ENCODE assay signal across 12 mouse cellular contexts in the genomic region with DNA sequence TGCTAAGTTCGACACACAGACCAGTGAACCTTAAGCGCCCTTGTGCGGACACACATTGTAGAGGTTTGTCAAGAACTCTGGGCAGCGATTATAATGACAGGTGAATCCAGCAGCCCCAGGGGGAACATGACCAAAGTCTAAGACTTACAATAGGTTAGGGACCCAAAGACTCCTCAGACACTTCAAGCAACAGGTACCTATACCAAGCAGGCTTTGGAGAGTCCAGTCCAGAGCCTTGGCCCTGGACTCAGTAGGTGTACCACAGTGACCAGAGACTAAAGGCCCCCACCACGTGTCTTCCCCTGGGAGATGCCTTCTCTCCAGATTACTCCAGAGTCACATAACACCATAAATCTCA. TPM values are rescaled to one million over a fixed set of nuclear protein-coding genes. Genes with fewer than 3 reads are reported as not detected.
A peak's percentile ranks its signal among the peaks of the same experiment; 100 is the strongest.
DNase-seq lines count a peak whose midpoint lies in the region; ATAC-seq and TF ChIP-seq lines count a peak whose summit lies in the region.
"Had no signal": no experiment of that assay in that cellular context is flagged by ENCODE, and none has a peak within 500 bp of the region (broad histone marks: within the 10 kb centered on the region; RNA-seq: fewer than 3 reads in every experiment).

No protein-coding gene starts in this region.

- no peaks in the 10 kb centered on the region for H3K27me3 ChIP-seq in forebrain, embryonic 12.5 days
- no peaks in the 10 kb centered on the region for H3K27me3 ChIP-seq in neural tube, embryonic 11.5 days (ENCODE audit: control insufficient read depth, insufficient read depth, low read length)

- H3K9me3 ChIP-seq in forebrain, embryonic 12.5 days: no peaks in the 10 kb centered on the region
- H3K9me3 ChIP-seq in neural tube, embryonic 11.5 days (ENCODE audit: control insufficient read depth, low read length): no peaks in the 10 kb centered on the region

- ATAC-seq in forebrain, embryonic 12.5 days (ENCODE audit: low FRiP score): no peak
- no peak for ATAC-seq in neural tube, embryonic 11.5 days (ENCODE audit: insufficient read depth, low FRiP score, low TSS enrichment)
- no peak for ATAC-seq in erythroid progenitor cell, adult 5-6 weeks (replicated peaks; ENCODE audit: low FRiP score, poor library complexity, severe bottlenecking)

- H3K9ac ChIP-seq in forebrain, embryonic 12.5 days: peak overlapping the region; percentile 87
- H3K9ac ChIP-seq in neural tube, embryonic 11.5 days (ENCODE audit: low read length): 0 out of 2 replicates have a peak overlapping the region, but pooled peaks have one; percentile 37

- H3K4me2 ChIP-seq in forebrain, embryonic 12.5 days: peak overlapping the region; percentile 92
- peak overlapping the region; percentile 97 for H3K4me2 ChIP-seq in neural tube, embryonic 11.5 days (ENCODE audit: low read depth)

- no peak for TF ChIP-seq CTCF in layer of hippocampus, adult 2 months (conservative IDR thresholded peaks at IDR 0.05)
- TF ChIP-seq CTCF in gastrocnemius, adult 2 months (IDR thresholded peaks at IDR 0.05): no peak

- H3K36me3 ChIP-seq in forebrain, embryonic 12.5 days (replicated peaks): no peaks in the 10 kb centered on the region
- H3K36me3 ChIP-seq in neural tube, embryonic 11.5 days (ENCODE audit: control insufficient read depth, insufficient read depth, low read length): no peaks in the 10 kb centered on the region

- H3K4me3 ChIP-seq in layer of hippocampus, adult 2 months: no peak overlapping the region
- peak overlapping the region; percentile 40; the same call in 1 of the 2 replicates for H3K4me3 ChIP-seq in forebrain, embryonic 12.5 days (replicated peaks)
- H3K4me3 ChIP-seq in neural tube, embryonic 11.5 days (ENCODE audit: low read depth, low read length): peak overlapping the region; percentile 38; the same call in 1 of the 2 replicates
- H3K4me3 ChIP-seq in gastrocnemius, adult 2 months: no peak overlapping the region

- peak overlapping the region; percentile 98; the same call in 1 of the 2 replicates for H3K27ac ChIP-seq in layer of hippocampus, adult 2 months
- no peak overlapping the region for H3K27ac ChIP-seq in forebrain, embryonic 12.5 days
- no peak overlapping the region; the same call in none of the 2 replicates for H3K27ac ChIP-seq in neural tube, embryonic 11.5 days (ENCODE audit: low read depth, low read length)
- H3K27ac ChIP-seq in gastrocnemius, adult 2 months: no peak overlapping the region

- H3K4me1 ChIP-seq in forebrain, embryonic 12.5 days: peaks cover 66% of the 10 kb centered on the region
- H3K4me1 ChIP-seq in neural tube, embryonic 11.5 days (ENCODE audit: control insufficient read depth, insufficient read depth, low read length): peaks cover 32% of the 10 kb centered on the region

- DNase-seq in layer of hippocampus, adult 2 months (ENCODE audit: low spot score in 2 of 2): no peak
- no peak for DNase-seq in layer of hippocampus, adult 9-10 months (ENCODE audit: low spot score)
- peak; percentile 75 for DNase-seq in kidney, adult 9 months
- DNase-seq in neural tube, embryonic 11.5 days (ENCODE audit: low spot score): no peak
- no peak for DNase-seq in gastrocnemius, adult 2 months
- no peak for DNase-seq in left cerebral cortex, postnatal 25 days (ENCODE audit: low spot score in 2 of 2)

- intact Hi-C loops in gastrocnemius, adult 2 months (cut with DNase I): no loop called here
- intact Hi-C loops in left cerebral cortex, postnatal 25 days (cut with DNase I): no loop called here

- WGBS in forebrain, embryonic 12.5 days: 20% methylated on average over 5 of the region's 5 CpGs
- 38% methylated on average over 5 of the region's 5 CpGs for WGBS in neural tube, embryonic 11.5 days

RNA-seq across cellular contexts. Expression of a gene that starts 5.0 kb away (rescaled TPM):
- 1 to 10 TPM; 4.2 to 4.3 TPM for total RNA-seq in layer of hippocampus, adult 2 months (2021)
- 20.9 and 22.0 TPM in 2 replicates for polyA plus RNA-seq in forebrain, embryonic 12.5 days (2016; fragmentation: Nextera tagmentation; extraction: Ambion mirVana)
- polyA plus RNA-seq in neural tube, embryonic 11.5 days (2014; fragmentation: Nextera tagmentation; extraction: Ambion mirVana): 6.9 and 7.6 TPM in 2 replicates
- under 1 TPM; 0.20 to 0.59 TPM for total RNA-seq in gastrocnemius, adult 2 months (2021)
- total RNA-seq in left cerebral cortex, postnatal 25 days (2021): 1 to 10 TPM; 1.7 to 2.8 TPM
- not detected in 2 replicates for total RNA-seq in erythroid progenitor cell, adult 5-6 weeks (2015; ENCODE audit: low replicate concordance)
- not detected in 2 replicates for total RNA-seq in erythroid progenitor cell, adult 5-6 weeks (2017; ENCODE audit: low replicate concordance)
- total RNA-seq: hematopoietic stem cell, adult 5-6 weeks had no signal

RNA-seq across cellular contexts. Expression of a gene that starts 16.3 kb away (rescaled TPM):
- total RNA-seq in layer of hippocampus, adult 2 months (2021): 10 to 100 TPM; 16.8 to 16.9 TPM
- 26.3 and 26.4 TPM in 2 replicates for polyA plus RNA-seq in forebrain, embryonic 12.5 days (2016; fragmentation: Nextera tagmentation; extraction: Ambion mirVana)
- polyA plus RNA-seq in neural tube, embryonic 11.5 days (2014; fragmentation: Nextera tagmentation; extraction: Ambion mirVana): 12.0 and 15.5 TPM in 2 replicates
- under 1 TPM; 0.14 to 0.46 TPM for total RNA-seq in gastrocnemius, adult 2 months (2021)
- total RNA-seq in left cerebral cortex, postnatal 25 days (2021): 1 to 10 TPM; 7.5 to 8.3 TPM
- total RNA-seq in erythroid progenitor cell, adult 5-6 weeks (2015; ENCODE audit: low replicate concordance): not detected in 2 replicates
- not detected in 2 replicates for total RNA-seq in erythroid progenitor cell, adult 5-6 weeks (2017; ENCODE audit: low replicate concordance)
- total RNA-seq: hematopoietic stem cell, adult 5-6 weeks had no signal

RNA-seq across cellular contexts. Expression of a gene that starts 22.5 kb away (rescaled TPM):
- 10 to 100 TPM; 63.6 to 67.6 TPM for total RNA-seq in layer of hippocampus, adult 2 months (2021)
- 61.7 and 76.8 TPM in 2 replicates for polyA plus RNA-seq in forebrain, embryonic 12.5 days (2016; fragmentation: Nextera tagmentation; extraction: Ambion mirVana)
- polyA plus RNA-seq in neural tube, embryonic 11.5 days (2014; fragmentation: Nextera tagmentation; extraction: Ambion mirVana): 39.4 and 42.6 TPM in 2 replicates
- 10 to 100 TPM; 24.0 to 24.1 TPM for total RNA-seq in gastrocnemius, adult 2 months (2021)
- 10 to 100 TPM; 47.2 to 51.5 TPM for total RNA-seq in left cerebral cortex, postnatal 25 days (2021)
- 122 and 125 TPM in 2 replicates for total RNA-seq in erythroid progenitor cell, adult 5-6 weeks (2015; ENCODE audit: low replicate concordance)
- 77.9 and 98.0 TPM in 2 replicates for total RNA-seq in erythroid progenitor cell, adult 5-6 weeks (2017; ENCODE audit: low replicate concordance)

RNA-seq across cellular contexts. Expression of a gene that starts 35.8 kb away (rescaled TPM):
- total RNA-seq in layer of hippocampus, adult 2 months (2021): not detected
- polyA plus RNA-seq in forebrain, embryonic 12.5 days (2016; fragmentation: Nextera tagmentation; extraction: Ambion mirVana): not detected in 2 replicates
- polyA plus RNA-seq in neural tube, embryonic 11.5 days (2014; fragmentation: Nextera tagmentation; extraction: Ambion mirVana): not detected in 2 replicates
- not detected for total RNA-seq in gastrocnemius, adult 2 months (2021)
- total RNA-seq in left cerebral cortex, postnatal 25 days (2021): not detected
- not detected in 2 replicates for total RNA-seq in erythroid progenitor cell, adult 5-6 weeks (2015; ENCODE audit: low replicate concordance)
- not detected in 2 replicates for total RNA-seq in erythroid progenitor cell, adult 5-6 weeks (2017; ENCODE audit: low replicate concordance)
- total RNA-seq: adrenal gland, adult 18-20 months; hematopoietic stem cell, adult 5-6 weeks; liver, adult 2 months; neutrophil, adult 5-6 weeks had no signal
- polyA plus RNA-seq: liver, adult 2 months had no signal

Comparison
In these comparisons a context has a peak if more than half of its experiments do, and no peak if none do; other contexts are left out.
1. H3K4me3 ChIP-seq: peak in forebrain, embryonic 12.5 days (single experiment) and neural tube, embryonic 11.5 days (single experiment); none in layer of hippocampus, adult 2 months (single experiment) and gastrocnemius, adult 2 months (single experiment).
2. RNA of a gene that starts 16.3 kb away (total RNA-seq): 16.8 to 16.9 TPM in layer of hippocampus, adult 2 months and 7.5 to 8.3 TPM in left cerebral cortex, postnatal 25 days; 0.14 to 0.46 TPM in gastrocnemius, adult 2 months and not detected in erythroid progenitor cell, adult 5-6 weeks; every median in the first group is over 4 times any median in the second.